Mouse (Mus musculus) megakaryocyte progenitor cell, adult 5-6 weeks (primary cell): Measurements from ENCODE around the gene Tmem117. TPM values are rescaled to one million over a fixed set of nuclear protein-coding genes. Genes with fewer than 3 reads are reported as not detected.

Experiments used
- ATAC-seq: replicated peaks from 2 replicates; pipeline ENCODE4 v1.8.0; 2016; ENCODE audit warnings: mild to moderate bottlenecking, moderate TSS enrichment, inconsistent platforms; ENCODE audit not compliant: poor library complexity
- total RNA-seq, 2 experiments: library from RNA; stranded (forward) in 1 of 2; stranded (reverse) in 1 of 2; fragments of 157-497, 149-512 nt in 1 of 2; fragments of 200-1000 nt in 1 of 2; gene quantifications; 2 replicates each; pipeline versions ENCODE4 v1.2.3 to v1.2.4; 2015 to 2017

Gene Tmem117
- total RNA-seq, 2 experiments from 2014 or later: not detected

DNA sequence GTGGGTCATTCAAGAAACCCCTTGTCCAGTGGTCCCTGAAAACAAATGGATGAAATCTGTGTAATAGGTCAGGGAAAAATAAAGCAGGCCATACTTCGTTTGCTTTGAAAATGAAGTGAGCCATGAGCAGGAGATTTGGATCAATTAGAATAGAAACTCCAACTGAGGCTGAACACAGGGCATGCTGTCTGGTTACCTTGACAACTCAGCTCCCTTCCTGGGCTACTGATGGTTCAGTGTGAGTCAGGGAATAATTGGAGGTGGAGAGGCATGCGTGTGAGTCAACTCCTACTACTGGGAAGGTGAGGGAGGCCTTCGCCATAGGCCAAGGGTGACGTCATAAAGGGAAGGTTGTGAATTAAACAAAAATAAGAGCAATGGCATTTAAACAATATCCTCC is 103.1 kb downstream of the Tmem117 start:
- no peak for ATAC-seq

GRCm38 (mm10) chr15:94769227-94769626 is 140.2 kb downstream of the Tmem117 start:
- peak; percentile 71; the same call in 1 of the 2 replicates for ATAC-seq

- ATAC-seq: no peak
Observed at GRCm38 (mm10) chr15:94770832-94771578, 142.0 kb downstream of the Tmem117 start.

DNA sequence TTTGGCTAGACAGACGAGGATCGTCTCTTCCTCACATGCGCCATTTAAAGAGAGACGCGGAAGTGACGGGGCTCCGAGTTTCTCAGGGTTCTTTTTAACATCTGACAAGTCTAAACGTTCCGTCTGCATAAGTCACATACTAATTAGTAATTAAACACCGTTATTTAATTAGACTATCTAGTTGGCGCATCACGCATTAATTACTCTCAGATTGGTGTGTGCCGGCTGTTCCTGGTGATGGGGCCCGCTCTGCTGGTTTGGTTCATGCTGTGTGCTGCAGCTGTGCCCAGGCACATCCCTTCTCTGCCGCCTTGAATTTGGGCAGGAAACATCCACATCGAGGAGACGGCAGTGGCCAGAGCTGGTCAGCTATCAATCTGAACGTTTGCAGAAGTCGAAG is 142.7 kb downstream of the Tmem117 start:
- ATAC-seq: no peak

DNA sequence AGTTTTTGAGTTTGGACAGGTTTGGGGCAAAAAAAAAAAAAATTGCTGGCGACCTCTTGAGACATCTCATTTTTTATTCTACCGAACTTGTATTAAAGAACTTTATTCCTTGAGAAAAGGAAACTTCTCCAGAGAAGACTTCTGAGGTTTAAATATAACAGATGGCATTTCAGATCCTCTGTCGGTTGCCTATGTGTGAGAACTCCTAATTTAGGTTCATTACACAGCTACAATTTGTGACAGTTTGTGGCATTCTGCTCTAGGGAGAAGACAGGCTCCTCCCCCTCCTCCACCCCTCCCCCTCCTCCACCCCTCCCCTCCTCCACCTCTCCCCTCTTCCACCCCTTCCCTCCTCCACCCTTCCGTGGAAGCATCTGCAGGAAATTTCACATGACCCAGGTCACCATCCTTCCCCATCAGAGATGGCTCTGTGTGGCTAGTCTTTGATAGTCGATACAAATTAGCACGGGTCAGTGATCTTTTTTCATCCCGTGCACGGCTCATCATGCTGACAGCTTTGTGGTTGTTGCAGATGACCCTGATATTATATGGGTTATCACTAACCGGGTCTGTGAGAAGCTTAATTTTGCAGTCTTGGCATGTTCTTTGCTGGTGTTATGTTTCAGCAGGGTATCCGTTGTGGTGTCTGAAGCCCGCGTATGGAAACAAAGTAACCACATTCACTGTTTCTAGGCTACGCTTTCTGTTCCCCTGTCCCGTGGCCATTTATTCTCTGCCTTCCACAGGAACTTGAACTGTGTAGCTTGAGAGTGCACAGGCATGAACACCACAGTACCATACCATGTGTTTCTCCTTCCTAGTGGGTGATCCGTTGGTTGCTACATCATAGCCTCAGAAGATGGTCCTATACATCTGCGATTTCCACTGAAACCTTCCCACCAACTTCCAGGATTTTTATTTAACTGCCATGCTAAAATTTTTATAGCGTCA is 147.4 kb downstream of the Tmem117 start:
- no peak for ATAC-seq

DNA sequence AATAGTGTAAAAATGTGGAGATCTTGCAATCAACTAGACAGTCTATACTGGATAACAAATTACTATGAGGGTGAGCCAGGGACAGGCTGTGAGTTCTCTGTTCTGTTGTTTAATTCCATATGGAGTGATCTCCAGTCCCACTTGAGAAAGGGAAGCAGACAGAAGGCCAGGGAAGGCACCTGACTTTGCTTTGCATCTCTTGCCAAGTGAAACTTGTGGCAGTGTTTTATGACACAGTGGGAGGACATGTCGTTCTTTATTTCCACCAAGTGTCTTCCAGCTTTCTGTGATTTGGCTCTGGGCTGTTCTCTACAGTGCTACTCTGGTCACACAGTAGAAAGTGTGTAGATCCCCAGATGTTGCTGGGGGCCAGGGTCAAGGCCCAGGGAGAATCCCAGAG is 152.5 kb downstream of the Tmem117 start:
- no peak for ATAC-seq

DNA sequence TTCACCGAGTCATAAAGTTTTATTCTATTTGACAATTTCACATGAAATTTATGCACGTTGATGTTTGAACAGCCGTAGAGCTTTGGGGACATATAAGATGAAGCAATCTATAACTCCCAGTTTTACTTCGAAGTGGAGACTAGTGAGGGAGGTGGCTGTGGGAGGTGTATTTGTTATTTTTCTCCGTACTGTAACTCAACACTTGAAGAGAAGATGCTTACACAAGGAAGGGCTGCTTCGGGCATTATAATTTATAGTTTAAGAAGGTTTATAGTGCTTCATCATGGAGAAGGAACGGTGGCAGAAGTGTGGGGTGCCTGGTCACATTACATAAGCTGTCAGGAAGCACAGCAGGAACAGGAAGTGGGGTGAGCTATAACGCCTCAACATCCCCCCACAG is 164.4 kb downstream of the Tmem117 start:
- ATAC-seq: no peak

DNA sequence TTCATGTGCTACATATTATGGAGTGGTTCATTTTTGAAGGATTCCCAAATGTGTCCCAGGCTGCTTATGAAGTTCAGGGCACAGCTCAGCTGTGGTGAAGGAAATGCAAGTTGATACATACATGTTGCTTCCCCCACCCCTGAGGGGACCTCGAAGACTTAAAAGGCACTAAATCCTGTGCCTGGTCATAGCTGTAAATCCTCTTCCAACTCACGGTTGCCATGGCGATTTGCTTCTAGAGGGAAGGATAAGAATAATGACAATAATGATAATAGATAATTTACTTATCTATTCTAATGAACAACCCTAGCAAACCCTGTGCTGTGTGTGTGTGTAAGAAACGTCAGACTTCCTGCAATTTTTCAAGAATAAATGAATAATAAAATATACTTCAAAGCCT is 166.5 kb downstream of the Tmem117 start:
- ATAC-seq: no peak

DNA sequence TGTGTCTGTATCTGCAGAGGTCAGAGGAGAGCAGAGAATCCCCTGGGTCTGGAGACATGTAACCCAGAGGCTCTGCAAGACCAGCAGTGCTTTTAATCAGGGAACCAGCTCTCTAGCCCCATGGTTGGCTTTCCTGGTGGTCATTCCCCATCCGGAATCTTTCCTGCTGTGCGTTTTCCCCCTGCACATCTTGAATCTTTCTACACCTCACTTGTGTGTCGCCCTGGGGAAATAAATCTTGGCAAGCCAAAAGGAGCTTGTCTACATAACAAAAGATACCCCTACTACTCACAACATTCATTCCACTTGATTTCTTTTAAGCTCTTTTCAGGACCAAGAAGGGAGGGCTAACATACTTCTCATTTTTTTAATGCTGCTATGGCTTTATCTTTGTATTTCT is 169.2 kb downstream of the Tmem117 start:
- ATAC-seq: no peak

GRCm38 (mm10) chr15:94801462-94801861 is 172.4 kb downstream of the Tmem117 start:
- ATAC-seq: no peak

GRCm38 (mm10) chr15:94802820-94803219 is 173.8 kb downstream of the Tmem117 start:
- no peak for ATAC-seq

GRCm38 (mm10) chr15:94803624-94804342 is 174.8 kb downstream of the Tmem117 start:
- no peak for ATAC-seq

DNA sequence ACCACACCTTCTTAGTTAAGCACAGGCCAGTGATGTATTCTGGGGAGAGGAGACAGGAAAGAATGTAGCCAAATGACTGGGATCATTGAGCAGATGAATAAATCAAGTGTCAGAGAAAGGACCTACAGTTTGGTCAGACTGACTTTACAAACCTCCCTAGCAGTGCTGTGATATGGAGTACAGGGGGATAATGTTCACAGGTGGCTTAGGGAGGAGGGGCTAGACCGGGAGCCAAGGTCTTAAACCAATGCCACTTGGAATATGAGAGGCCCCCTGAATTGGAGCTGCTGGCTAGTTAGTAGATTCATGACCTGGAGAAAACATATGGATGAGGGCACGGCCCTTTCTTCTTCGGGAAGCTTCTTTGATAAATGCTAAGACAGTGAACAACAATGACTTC is 177.0 kb downstream of the Tmem117 start:
- no peak for ATAC-seq

DNA sequence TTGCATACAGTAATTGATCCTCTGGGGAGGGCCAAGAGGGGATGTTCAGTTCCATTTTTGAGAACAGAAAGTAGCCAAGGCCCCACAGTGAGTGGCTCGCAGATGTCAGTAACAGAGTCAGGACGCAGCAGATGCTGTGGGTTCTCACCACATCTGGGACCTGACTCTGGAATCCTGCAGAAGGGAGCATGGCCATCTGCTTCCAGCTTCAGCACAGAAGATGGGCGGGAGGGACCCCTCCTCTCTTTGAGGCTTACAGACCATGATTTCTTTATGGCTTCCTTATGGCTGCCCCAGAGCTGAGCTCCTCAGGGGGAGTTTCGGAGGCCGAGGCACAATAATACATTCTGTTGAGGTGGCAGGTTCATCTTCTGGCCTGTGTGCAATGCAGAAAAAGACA is 182.5 kb downstream of the Tmem117 start:
- no peak for ATAC-seq

DNA sequence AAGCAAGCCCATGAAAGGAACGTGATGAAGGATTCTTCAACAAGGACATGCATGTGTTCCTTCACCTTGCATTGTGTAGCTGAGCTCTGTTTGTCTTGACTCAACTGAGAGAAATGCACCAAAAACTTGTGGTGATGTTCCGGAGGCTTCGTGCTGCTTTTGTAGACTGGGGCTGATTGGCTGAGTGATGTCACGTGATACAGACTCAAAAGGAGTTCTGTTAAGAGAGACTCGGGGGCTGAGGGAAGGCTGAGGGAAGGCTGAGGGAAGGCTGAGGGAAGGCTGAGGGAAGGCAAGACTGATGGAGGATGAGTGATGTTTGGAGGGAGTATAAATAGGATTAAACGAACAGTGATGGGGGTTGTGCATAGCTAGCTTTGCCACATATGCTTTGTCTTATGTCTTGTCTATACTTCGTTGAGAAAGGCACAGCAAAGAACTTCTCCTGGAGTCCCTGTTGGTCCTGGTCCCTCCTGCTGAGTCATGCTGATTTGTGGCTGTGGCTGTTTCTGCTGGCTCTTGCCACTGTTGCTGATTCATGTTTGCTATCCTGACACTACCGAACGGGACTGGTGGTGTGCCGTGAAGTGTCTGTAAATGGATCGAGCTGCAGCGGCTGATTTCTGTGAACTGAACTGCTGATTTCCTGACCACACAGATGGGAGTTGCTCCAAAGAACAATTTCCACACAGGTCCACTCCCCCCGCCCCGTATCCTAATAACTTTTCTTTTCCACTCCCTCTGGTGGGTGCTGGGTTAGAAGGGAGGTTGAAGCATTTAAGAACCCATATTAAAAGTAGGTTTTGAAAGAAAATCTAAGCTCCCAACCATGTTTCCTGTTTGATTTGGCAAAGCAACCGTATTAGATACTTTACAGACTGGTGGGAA is 185.4 kb downstream of the Tmem117 start:
- ATAC-seq: no peak

GRCm38 (mm10) chr15:94835634-94836033 is 206.6 kb downstream of the Tmem117 start:
- ATAC-seq: no peak

- no peak for ATAC-seq
Observed at GRCm38 (mm10) chr15:94838646-94839045, 209.6 kb downstream of the Tmem117 start.

DNA sequence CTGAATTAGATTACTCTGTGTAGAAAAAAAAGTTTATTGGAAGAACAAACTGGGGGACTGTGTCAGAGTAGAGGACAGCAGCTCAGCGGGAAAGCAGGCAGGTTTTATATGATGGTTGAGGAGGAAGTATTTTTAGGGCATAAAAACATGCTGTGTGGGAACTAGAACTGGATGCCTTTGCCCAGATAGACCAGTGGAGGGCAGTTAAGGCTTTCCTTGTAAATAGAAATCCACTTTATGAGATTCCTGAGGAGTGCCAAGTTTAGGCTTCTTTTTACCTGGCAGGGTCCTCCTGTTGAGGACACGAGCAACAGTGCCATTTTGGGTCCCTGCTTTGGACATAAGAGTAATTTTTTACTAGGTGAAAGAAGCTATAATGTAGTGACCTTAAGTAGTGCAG is 218.5 kb downstream of the Tmem117 start:
- ATAC-seq: no peak

- no peak for ATAC-seq
Observed at GRCm38 (mm10) chr15:94859641-94860040, 230.6 kb downstream of the Tmem117 start.

- ATAC-seq: no peak
Observed at GRCm38 (mm10) chr15:94861173-94861572, 232.1 kb downstream of the Tmem117 start.
